Mouse (Mus musculus): ENCODE measurements around the gene Mrpl38.

DNA sequence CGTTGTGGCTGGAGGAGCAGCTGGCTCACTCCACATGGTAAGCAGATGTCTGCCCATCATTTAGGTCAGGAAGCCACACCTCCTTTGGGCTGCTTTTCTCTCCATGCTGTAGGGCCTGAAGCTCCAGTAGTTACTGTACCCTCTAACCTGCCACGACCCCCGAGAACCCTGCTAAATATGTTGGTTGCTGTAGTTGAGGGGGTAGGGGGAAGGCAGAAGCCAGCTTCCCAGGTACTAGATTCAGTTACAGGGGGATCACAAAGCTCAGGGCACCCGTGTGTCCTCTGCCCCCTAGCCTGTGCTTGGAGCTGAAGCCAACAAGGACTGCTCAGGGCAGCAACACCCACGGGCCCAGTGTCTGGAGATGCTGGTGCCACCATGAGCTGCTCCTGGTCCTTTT lies 5.2 kb downstream of the Mrpl38 start:
- no peak for TF ChIP-seq CTCF (IDR thresholded peaks at IDR 0.05; ENCODE audit: low read depth)
- no peak for TF ChIP-seq EP300 (IDR thresholded peaks at IDR 0.05; ENCODE audit: low read depth)
